ENCODE assay signal across 10 mouse cellular contexts in the genomic region with DNA sequence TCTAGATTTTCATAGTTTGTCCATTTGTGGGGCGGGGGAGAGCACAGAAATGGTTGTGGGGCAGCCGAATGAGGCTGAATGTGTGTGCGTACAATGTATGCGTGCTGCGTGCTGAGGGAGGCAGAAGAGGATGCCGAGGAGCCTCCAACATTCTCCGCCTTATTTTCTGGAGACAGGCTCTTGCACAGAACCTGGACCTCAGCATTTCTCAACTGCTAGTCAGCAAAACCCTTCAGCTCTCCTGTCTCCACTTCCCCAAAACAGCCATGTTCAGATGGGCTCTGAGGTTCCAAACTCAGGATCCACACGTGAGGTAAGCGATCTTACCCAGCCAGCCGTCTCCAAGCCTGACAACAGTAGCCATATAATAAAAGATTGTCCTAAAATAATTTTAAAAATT.
"Had no signal": no experiment of that assay in that cellular context is flagged by ENCODE, and none has a peak within 500 bp of the region (broad histone marks: within the 10 kb centered on the region; RNA-seq: fewer than 3 reads in every experiment).

No protein-coding gene starts in this region.

- DNase-seq: forebrain, postnatal 0 days; gastrocnemius, postnatal 14 days; gastrocnemius, postnatal 36 days; heart, postnatal 10 days; kidney, adult 18-20 months; kidney, adult 9 months; kidney, postnatal 14 days; kidney, postnatal 36 days; layer of hippocampus, postnatal 36 days; left cerebral cortex, postnatal 4 days had no signal
